Mouse (Mus musculus) kidney, adult 9 months (tissue): ENCODE measurements at regions not wholly inside any gene's neighbourhood (a gene's known extent, or its start where the extent isn't known, plus 50 kb on each side); places are given as distances from the start of the nearest gene placed in this dataset.
"Not testable (repeated sequence)": the region's sequence is repeated elsewhere in the genome, so short reads cannot be mapped to it uniquely, and the experiment has no call there.

ENCODE experiments used
- DNase-seq: peaks from one replicate; pipeline ENCODE4 v3.0.0; 2022

DNA sequence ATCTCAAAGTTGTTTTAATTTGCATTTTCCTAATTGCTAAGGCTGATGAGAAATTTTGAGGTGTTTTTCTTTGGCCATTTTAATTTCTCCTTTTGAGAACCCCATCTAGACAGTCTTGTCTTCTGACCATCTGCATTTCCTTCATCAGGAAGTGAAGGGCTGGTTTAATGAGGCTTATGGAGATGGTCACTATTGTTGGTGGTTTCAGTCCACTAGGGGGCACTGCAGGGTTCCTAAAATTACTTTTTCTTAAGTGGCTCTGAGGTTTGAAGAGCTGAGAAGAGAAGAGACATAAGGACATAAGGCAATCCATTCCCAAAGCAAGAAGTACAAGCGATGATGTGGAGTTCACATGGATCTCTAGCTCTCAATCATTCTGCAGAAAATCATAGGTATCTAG is 805.6 kb upstream of the Olfr1507 start:
- not testable (repeated sequence) for DNase-seq

DNA sequence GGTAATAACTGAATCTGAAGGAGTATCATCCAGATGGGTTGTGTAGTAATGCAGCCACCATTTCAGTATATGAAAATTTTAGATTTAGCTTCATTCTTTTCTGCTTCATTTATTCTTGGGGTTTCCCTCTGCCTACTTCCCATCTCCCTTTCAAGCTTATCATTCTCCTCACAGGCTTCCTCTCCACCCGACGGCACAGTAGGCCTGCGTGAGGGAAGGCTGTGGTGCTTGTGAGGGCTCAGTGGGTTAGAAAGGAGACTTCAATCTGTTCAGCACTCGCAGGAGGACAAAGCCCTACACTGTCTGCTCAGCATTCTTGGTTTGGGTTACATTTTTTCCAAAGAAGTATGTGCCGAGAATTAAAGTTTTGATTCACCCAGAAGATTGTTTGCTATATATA is 804.2 kb upstream of the Olfr1507 start:
- DNase-seq = not testable (repeated sequence)

DNA sequence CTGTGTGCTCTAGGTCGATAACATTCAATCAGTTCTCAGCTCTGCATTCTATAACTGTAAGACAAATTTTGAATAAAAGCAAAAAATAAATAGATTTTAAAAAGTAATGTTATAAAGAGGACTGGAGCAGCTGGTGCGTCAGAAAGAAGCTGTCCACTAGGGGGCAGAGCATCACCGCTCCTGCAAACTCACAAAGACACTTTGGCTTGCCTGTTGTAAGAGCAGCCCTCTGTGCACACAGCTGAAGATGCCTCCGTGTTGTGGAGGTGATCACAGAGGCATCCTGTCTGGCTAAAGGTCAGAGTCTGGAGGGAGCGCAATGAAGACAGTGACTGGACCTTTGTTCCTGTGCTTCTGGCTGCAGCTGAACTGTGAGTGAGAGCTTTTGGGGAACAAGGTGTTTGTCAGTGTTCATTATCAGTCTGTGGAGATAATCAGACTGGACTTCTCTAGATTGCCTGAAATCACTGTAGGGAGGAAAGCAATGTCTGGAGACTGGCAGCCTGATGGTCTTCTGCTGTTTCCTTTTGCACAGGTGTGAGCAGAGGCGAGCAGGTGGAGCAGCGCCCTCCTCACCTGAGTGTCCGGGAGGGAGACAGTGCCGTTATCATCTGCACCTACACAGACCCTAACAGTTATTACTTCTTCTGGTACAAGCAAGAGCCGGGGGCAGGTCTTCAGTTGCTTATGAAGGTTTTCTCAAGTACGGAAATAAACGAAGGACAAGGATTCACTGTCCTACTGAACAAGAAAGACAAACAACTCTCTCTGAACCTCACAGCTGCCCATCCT is 788.0 kb upstream of the Olfr1507 start:
- DNase-seq = not testable (repeated sequence)

DNA sequence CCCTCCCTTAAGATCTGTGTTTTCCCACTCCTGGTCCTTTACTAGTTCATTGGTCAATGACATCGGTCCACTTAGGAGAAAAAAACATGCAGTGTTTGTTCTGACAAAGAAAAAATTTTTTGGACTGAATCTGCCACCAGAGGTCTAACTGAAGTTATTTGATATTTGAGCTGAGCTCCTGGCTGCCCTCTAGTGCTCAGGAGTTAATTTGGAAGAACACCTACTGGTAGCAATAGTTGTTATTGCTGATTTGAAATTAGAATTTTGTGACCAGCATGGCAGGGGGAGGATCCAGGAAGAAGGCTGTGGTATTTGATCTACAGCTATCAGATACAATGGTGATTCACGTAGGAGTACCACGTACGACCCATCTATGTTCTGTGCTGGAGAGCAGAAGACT is 777.7 kb upstream of the Olfr1507 start:
- not testable (repeated sequence) for DNase-seq

DNA sequence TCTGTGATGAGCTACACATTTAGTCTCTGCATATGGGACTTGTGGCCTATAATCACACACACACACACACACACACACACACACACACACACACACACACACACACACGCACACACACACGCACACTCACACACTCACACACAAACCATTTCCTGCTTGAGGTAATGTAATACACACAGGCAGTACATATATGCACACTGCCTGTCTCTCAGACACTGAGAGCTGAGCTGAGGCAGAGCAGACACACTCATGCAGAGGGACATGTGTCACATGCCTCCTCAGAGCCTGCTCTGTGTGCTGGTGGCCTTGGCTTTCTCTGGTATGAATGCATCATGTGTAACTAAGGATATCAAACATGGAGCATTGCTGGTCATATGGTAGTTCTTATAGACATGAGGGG is 772.1 kb upstream of the Olfr1507 start:
- not testable (repeated sequence) for DNase-seq

DNA sequence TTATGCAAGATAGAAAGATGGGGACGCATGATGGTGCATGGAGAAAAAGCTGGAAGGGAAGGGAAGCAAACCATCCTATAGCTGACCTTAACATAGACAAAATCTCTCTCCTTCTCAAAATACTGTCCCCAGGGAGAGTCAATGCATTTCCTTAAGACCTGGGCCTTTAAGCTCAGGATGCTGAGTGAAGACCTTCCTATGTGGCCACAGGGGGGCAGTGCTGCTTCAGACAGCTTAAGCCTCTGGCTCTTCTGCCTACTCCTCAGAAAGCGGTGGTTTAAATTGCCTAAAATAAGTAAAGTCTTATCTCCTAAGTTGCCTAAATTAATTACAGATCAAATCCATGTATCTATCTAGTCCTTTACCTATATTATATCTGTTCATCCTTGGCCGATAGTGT is 760.4 kb upstream of the Olfr1507 start:
- not testable (repeated sequence) for DNase-seq

DNA sequence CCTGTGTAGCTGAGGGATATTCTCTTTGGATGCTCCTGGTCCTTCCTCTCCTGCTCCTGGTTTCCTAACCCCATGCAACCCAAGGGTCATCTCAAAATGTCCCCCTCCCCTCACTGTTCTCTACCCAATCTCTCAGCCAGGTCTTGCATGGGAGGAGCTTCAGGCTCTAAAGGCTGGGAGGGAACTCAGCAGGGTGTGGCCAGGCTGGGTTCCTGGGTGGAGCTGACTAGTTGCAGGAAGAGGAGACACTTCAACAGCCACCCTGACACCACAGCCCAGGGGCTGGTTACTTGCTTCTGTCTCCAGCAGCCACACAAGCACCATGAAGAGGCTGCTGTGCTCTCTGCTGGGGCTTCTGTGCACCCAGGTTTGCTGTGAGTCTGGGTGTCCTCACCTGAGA is 757.9 kb upstream of the Olfr1507 start:
- not testable (repeated sequence) for DNase-seq

DNA sequence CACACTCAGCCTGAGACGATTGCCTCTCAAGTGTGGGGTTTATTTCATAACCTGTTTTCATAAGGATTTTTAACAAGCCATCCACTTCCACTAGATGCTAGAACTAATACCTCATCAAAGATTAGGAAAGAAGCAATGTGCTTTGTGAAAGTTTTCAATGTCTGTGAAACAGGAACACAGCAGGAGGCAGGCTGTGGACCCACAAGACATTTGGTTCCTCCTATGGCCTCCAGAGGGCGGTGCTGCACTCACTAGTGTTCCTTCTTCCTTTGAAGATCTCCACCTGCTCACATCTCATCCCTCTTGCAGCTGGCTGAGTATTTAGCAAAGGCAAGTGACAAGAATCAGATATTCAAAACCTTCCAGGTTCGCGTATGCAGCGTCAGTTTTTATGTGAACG is 735.6 kb upstream of the Olfr1507 start:
- DNase-seq = not testable (repeated sequence)

DNA sequence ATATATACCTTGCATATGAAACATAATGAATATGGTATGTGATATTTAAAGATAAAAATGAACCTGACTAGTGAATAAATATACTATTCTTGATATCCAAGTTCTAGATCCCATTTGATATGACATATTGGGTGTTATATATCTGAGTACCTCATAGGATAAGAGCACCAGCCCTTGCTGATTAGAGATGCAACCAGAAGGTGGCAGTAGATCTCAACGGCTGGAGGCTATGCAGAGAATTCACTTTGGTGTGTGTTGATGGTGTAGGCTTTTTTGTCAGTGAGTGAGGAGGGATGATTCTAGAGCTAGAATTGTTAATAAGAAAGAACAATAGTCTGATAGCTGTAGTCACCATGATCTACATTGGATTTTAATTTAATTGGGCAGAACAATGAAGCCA is 729.2 kb upstream of the Olfr1507 start:
- not testable (repeated sequence) for DNase-seq

DNA sequence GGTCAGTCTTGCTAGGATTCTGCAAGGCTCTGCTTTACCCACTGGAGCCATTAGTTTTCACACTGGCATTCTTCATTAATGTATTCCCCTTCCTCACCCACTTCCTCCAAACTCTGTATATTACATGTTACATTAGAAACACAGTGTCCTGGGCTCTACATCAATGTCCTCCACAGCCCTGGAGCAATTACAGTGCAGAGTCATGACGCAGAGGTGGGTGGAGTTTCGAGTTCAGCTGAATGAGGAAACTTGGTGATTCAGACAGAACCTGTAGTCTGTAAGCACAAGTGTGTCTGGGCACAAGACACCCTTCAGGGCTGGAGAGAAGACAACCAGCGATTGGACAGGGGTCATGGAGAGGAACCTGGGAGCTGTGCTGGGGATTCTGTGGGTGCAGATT is 715.0 kb upstream of the Olfr1507 start:
- DNase-seq = not testable (repeated sequence)

DNA sequence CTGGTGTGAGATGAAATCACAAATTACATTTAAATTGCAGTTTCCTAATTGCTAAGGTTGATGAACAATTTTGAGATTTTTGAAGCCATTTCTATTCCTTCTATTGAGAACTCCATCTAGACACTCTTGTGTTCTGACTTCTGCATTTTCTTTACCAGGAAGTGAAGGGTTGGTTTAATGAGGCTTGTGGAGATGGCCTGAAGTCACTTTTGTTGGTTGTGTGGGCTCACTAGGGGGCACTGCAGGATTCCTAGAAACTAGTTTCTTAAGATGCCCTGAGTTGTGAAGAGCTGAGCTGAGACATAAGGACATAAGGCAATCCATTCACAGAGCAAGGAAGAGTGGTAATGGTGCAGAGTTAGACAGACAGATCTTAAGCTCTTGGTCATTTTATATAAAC is 713.7 kb upstream of the Olfr1507 start:
- not testable (repeated sequence) for DNase-seq

DNA sequence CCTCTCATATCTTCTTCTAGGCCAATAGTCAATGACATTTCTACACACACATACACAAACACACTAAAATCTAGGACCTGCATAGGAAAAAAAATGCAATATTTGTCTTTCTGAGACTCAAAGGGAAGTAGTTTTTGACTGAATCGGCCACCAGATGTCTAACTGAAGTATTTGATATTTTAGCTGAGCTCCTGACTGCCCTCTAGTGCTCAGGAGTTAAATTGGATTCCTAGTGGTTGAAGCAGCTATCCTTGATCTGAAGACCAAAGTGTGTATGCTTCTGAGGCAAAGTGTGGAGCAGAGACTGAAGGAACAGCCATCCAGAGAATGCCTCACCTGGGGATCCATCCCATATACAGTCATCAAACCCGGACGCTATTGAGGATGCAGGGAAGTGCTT is 695.4 kb upstream of the Olfr1507 start:
- not testable (repeated sequence) for DNase-seq

DNA sequence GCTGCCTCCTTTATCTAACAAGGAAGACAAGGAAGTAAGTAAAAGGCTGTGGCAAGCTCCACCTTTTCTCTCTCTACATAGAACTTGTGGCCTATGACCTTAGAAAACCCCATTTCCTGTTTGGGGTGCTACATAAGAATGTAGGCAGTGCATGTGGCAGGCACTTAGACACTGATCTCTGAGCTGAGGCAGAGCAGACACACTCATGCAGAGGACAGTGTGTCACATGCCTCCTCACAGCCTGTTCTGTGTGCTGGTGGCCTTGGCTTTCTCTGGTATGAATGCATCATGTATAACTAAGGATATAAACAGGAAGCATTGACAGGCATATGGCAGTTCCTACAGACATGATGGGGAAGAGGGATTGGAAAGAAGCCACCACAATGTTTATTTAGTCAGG is 678.5 kb upstream of the Olfr1507 start:
- not testable (repeated sequence) for DNase-seq

DNA sequence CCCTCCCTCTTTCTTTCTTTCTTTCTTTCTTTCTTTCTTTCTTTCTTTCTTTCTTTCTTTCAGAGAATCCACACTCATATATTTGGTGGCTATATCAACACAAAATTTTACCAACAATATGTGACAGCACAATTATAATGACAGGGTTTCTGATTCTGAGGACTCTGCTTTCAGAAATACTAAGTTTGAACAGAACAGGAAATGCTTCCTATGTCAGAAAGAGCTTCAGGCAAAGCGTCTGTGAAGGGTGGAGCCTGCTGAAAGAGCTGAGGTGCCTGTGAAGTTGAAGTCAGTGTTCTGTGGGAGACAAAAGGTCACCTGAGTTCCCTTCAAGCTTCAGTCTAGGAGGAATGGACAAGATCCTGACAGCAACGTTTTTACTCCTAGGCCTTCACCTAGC is 670.8 kb upstream of the Olfr1507 start:
- not testable (repeated sequence) for DNase-seq

DNA sequence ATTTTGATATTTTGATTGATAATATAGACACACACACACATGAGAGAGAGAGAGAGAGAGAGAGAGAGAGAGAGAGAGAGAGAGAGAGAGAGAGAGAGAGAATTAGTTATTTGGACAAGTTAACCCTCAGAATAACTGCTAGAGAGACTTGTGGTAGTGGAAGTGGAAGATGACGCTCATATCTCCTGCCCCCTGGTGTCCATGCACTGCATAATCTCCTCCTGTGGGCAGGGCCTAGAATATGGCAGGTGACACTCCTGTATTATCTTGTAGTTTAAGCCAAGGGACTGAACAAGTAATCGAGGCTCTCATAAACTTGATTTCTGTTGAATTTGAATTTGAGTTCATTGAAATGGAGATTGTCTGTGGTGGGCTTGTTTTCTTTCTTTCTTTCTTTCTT is 663.5 kb upstream of the Olfr1507 start:
- DNase-seq = not testable (repeated sequence)

DNA sequence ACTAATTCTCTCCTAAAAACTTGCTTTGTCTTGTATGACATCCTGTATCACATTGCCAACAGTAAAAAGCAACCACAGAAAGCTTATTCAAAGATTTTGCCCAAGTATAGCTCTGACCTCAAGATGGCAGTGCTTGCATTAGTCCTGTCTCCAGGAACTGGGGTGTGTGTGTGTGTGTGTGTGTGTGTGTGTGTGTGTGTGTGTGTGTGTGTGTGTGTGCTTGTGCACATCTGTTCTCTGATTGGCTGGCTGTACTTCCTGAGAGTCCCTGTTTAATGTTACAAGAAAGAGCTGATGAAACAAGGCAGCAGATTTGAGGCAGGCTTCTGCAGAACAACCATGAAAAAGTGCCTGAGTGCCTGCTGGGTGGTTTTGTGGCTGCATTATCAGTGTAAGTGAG is 639.2 kb upstream of the Olfr1507 start:
- DNase-seq = not testable (repeated sequence)

DNA sequence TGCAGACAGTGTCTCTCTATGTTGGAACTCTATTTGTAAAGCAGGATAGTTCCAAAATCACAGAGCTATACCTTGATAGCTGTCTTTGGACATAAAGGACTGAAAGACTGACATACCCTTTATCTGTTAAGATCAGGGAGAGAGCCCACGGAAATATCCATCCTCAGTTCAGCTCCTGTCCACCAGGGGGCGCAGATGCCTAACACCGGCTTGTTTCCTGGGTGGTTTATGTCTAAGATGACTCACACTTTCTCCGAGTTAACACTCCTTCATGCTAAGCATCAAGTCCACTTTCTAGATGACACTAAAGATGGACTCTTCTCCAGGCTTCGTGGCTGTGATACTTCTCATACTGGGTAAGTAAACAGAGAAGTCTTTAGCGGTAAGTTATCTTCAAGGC is 636.8 kb upstream of the Olfr1507 start:
- peak; percentile 9 for DNase-seq

DNA sequence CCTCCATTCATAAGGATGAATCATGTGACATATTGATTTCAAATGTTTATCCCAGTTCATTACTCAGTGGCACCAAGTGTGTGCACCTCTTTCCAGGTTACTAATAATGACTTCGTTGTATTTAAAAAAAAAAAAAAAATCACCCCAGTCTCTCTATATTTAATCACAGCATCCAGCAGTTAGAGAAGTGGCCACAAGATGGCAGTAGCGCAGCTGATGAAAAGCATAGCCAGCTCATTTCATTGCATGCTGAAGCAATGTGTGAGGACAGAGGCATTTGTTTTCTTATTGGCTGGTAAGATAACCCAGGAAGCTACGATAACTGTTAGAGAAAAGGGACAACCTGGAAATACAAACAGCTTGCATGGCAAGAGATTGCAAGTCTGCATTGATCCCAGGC is 626.2 kb upstream of the Olfr1507 start:
- peak; percentile 26 for DNase-seq

DNA sequence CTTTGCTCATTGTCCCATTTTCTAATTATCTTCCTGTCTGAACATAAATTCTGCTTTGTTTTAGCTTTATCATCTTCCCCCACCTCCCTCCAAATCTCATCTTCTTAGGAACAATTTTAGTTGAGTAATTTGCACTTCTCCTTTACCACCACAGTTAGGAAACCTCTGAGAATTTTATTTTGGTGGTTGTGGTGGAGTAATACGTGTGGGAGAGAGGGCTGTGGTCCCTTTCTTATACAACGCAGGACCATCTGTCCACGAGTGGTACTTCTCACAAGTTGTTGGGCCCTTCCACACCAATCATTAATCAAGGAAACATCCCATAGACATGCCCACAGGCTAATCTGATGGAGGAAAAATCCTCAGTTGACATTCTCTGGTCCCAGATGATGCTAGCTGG is 614.2 kb upstream of the Olfr1507 start:
- DNase-seq = not testable (repeated sequence)

DNA sequence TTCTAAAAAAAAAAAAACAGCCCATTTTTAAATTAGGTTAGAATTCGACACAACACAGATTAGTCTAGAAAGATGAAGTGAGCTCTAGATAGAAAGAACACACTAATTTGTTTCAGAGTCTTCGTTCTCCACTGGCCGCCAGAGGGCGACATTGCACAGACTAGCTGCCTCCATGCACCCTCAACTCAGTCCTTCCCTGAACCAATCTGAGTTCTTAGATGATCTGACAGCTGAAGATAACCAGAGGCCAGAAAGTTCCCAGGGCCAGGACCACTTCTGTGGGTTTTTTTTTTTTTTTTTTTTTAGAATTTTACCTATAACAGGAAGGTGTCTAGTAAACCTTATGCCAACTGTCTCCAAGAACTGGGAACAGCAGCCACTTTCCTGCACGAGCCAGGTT is 605.8 kb upstream of the Olfr1507 start:
- not testable (repeated sequence) for DNase-seq

DNA sequence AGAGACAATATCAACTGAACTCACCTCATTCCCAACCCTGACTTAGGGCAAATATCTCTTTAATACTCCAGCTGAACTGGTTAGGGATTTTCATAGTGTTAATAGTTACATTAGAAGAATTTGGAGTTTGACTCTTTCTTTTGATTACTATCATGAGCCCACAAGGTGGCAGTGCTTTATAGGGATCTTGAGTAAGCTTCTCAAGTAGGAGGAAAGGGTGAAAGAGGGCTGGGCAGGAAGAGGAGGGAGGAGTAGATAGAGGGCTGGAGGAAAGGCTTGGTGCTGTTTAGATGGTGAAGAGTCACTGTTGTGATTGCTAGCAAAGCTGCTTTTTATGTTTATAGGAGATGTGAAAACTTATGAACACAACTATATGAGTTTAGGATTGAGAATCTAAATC is 595.4 kb upstream of the Olfr1507 start:
- not testable (repeated sequence) for DNase-seq

DNA sequence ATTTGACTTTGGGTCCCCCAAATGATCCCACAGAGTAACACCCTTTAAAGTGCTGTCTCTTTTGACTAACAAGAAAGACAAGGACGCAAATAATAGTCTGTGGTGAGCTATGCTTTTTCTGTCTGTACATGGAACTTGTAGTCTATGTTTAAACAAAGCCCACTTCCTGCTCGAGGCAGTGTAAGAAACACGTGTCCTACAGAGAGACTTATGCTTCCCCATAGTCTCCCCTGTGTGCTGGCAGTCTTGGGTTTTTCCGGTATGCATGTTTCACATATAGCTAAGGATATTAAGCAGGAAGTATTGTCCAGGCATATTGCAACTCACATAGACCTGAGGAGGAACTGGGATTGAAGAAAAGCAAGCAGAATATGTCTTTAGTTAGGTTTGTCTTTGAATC is 586.3 kb upstream of the Olfr1507 start:
- DNase-seq = not testable (repeated sequence)

DNA sequence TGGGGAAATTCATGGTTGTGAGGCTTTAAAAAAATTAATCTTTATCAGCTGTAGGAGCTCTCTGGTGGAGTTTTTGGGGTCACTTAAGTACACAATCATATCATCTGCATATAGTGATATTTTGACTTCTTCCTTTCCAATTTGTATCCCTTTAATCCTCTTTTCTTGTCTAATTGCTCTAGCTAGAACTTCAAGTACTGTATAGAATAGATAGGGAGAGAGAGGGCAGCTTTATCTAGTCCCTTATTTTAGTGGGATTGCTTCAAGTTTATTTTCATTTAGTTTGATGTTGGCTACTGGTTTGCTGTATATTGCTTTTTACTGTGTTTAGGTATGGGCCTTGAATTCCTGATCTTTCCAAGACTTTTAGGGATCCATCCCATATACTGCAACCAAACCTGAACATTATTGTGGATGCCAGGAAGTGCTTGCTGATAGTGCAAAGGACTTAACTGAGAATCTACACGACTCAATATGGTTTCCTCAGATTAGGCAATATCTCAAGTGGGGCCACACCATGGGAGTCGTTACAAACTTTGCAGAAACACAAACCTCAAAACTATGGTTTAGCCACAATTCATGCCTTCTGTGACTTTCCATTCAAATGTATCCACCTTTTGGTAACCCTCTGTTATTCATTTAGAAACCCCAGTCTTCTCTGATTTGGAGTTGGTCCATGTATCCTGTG is 585.6 kb upstream of the Olfr1507 start:
- not testable (repeated sequence) for DNase-seq

DNA sequence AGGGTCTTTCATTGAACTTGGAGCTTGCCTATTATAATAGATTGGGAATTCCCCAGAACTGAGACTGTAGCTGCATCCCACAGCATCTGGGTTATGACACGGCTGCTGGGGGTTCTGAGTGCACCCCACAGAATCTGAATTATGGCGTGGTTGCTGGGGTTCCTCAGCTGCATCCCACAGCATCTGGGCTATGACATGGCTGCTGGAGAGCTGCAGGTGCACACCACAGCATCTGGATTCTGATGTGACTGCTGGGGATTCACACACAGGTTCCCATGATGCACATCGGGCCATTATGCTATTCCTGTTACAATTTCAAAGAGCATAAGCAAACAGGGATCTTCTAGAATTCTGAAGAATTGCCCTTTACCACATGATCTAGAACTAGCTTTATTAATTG is 585.0 kb upstream of the Olfr1507 start:
- not testable (repeated sequence) for DNase-seq
